Mouse (Mus musculus) CH12.LX (cell line): Measurements from ENCODE around the gene Cd207. TPM values are rescaled to one million over a fixed set of nuclear protein-coding genes. Genes with fewer than 3 reads are reported as not detected.

Experiments used
- DNase-seq: peaks from one replicate; pipeline ENCODE4 v3.0.0-alpha.2; 2013; ENCODE audit errors: extremely low read depth
- H3K27ac ChIP-seq: 2 replicates; pipeline ENCODE4 v1.5.1; 2012; ENCODE audit warnings: low read depth, mild to moderate bottlenecking, control low read depth, moderate library complexity; ENCODE audit not compliant: insufficient read depth
- H3K27me3 ChIP-seq: replicated peaks from 2 replicates; pipeline ENCODE3; 2012; ENCODE audit warnings: inconsistent platforms
- H3K36me3 ChIP-seq, 2 experiments: replicated peaks in 1 of 2; 2 replicates each; pipeline versions ENCODE3 to v1.6.1; 2012; ENCODE audit warnings: inconsistent platforms in 1 of 2, low read length in 1 of 2, mild to moderate bottlenecking in 1 of 2, mixed read lengths in 1 of 2, moderate library complexity in 1 of 2; ENCODE audit not compliant: control insufficient read depth in 1 of 2, insufficient read depth in 1 of 2
- H3K4me1 ChIP-seq, 2 experiments: 2 replicates each; pipeline ENCODE4 v1.6.1; 2012; ENCODE audit warnings: inconsistent platforms in 1 of 2, moderate library complexity in 1 of 2; ENCODE audit not compliant: insufficient read depth in 2 of 2, control insufficient read depth in 1 of 2
- H3K4me2 ChIP-seq: 2 replicates; pipeline ENCODE4 v1.6.1; 2012; ENCODE audit warnings: low read depth, mild to moderate bottlenecking, control low read depth; ENCODE audit not compliant: poor library complexity, insufficient read depth, severe bottlenecking
- H3K4me3 ChIP-seq, 3 experiments: fragments of 150-350 bp in 1 of 3; sonication (generic) in 1 of 3; replicated peaks in 1 of 3; 2 replicates each; pipeline versions ENCODE3 to v1.5.1; 2011 to 2012; ENCODE audit warnings: low read depth in 2 of 3, low read length in 2 of 3, mild to moderate bottlenecking in 2 of 3, moderate library complexity in 2 of 3, control low read depth in 1 of 3, improper control_type of control experiment in 1 of 3, inconsistent platforms in 1 of 3, mixed read lengths in 1 of 3; ENCODE audit not compliant: poor library complexity in 1 of 3
- H3K79me2 ChIP-seq: replicated peaks from 2 replicates; pipeline ENCODE4 v1.6.1; 2012; ENCODE audit warnings: mild to moderate bottlenecking, moderate library complexity; ENCODE audit not compliant: control insufficient read depth, poor library complexity, insufficient read depth, severe bottlenecking; ENCODE audit errors: extremely low read depth
- H3K9ac ChIP-seq: 2 replicates; pipeline ENCODE4 v1.6.1; 2012; ENCODE audit warnings: low read depth, mild to moderate bottlenecking, control low read depth, moderate library complexity; ENCODE audit not compliant: insufficient read depth
- H3K9me3 ChIP-seq: replicated peaks from 2 replicates; pipeline ENCODE3; 2012; ENCODE audit warnings: low read length, inconsistent platforms, mixed read lengths
- BHLHE40 ChIP-seq: IDR thresholded peaks from 2 replicates; pipeline ENCODE4 v1.6.1; 2011; ENCODE audit warnings: mild to moderate bottlenecking, low read depth, low read length, improper control_type of control experiment
- CHD1 ChIP-seq: IDR thresholded peaks from 2 replicates; pipeline ENCODE4 v1.6.1; 2012; ENCODE audit warnings: low read depth, low read length, improper control_type of control experiment, inconsistent platforms
- CHD2 ChIP-seq: IDR thresholded peaks from 2 replicates; pipeline ENCODE4 v1.6.1; 2011; ENCODE audit warnings: low read length, improper control_type of control experiment
- CTCF ChIP-seq, 2 experiments: IDR thresholded peaks in 1 of 2; conservative IDR thresholded peaks in 1 of 2; 2 replicates each; pipeline ENCODE4 v1.5.1; 2011 to 2012; ENCODE audit warnings: low read depth in 2 of 2, low read length in 2 of 2, improper control_type of control experiment in 1 of 2, inconsistent platforms in 1 of 2, mild to moderate bottlenecking in 1 of 2, moderate library complexity in 1 of 2
- E2F4 ChIP-seq: IDR thresholded peaks from 2 replicates; pipeline ENCODE4 v1.6.1; 2011; ENCODE audit warnings: low read depth, low read length, improper control_type of control experiment; ENCODE audit not compliant: insufficient replicate concordance
- ELF1 ChIP-seq: IDR thresholded peaks from 2 replicates; pipeline ENCODE4 v1.6.1; 2014; ENCODE audit warnings: low read depth, mild to moderate bottlenecking, inconsistent platforms, low read length, improper control_type of control experiment
- EP300 ChIP-seq: IDR thresholded peaks from 2 replicates; pipeline ENCODE4 v1.6.1; 2011; ENCODE audit warnings: low read length, improper control_type of control experiment
- ETS1 ChIP-seq: conservative IDR thresholded peaks from 2 replicates; pipeline ENCODE4 v1.6.1; 2012; ENCODE audit warnings: low read depth, mild to moderate bottlenecking, inconsistent platforms, low read length, improper control_type of control experiment, moderate library complexity
- GABPA ChIP-seq: IDR thresholded peaks from 2 replicates; pipeline ENCODE4 v1.6.1; 2012; ENCODE audit warnings: low read depth, low read length, improper control_type of control experiment, inconsistent platforms; ENCODE audit not compliant: insufficient replicate concordance
- HCFC1 ChIP-seq: IDR thresholded peaks from 2 replicates; pipeline ENCODE4 v1.6.1; 2012; ENCODE audit warnings: low read depth, mild to moderate bottlenecking, inconsistent platforms, low read length, improper control_type of control experiment
- IRF4 ChIP-seq: IDR thresholded peaks from 2 replicates; pipeline ENCODE4 v1.6.1; 2014; ENCODE audit warnings: low read depth, mild to moderate bottlenecking, inconsistent platforms, low read length, improper control_type of control experiment
- KAT2A ChIP-seq: IDR thresholded peaks from 2 replicates; pipeline ENCODE4 v1.6.1; 2012; ENCODE audit warnings: low read length, improper control_type of control experiment, inconsistent platforms; ENCODE audit not compliant: insufficient replicate concordance
- MAFK ChIP-seq: IDR thresholded peaks from 2 replicates; pipeline ENCODE4 v1.6.1; 2011; ENCODE audit warnings: low read length, improper control_type of control experiment; ENCODE audit not compliant: insufficient replicate concordance
- MXI1 ChIP-seq: IDR thresholded peaks from 2 replicates; pipeline ENCODE4 v1.6.1; 2011; ENCODE audit warnings: mild to moderate bottlenecking, low read depth, low read length, improper control_type of control experiment
- MYC ChIP-seq: IDR thresholded peaks from 2 replicates; pipeline ENCODE4 v1.6.1; 2011; ENCODE audit warnings: low read depth, mild to moderate bottlenecking, improper control_type of control experiment, low read length
- NRF1 ChIP-seq: IDR thresholded peaks from 2 replicates; pipeline ENCODE4 v1.6.1; 2014; ENCODE audit warnings: low read depth, mild to moderate bottlenecking, inconsistent platforms, low read length, improper control_type of control experiment, moderate library complexity
- RAD21 ChIP-seq: IDR thresholded peaks from 2 replicates; pipeline ENCODE4 v1.6.1; 2011; ENCODE audit warnings: low read depth, mild to moderate bottlenecking, low read length, improper control_type of control experiment, moderate library complexity
- RCOR1 ChIP-seq: conservative IDR thresholded peaks from 2 replicates; pipeline ENCODE4 v1.6.1; 2012; ENCODE audit warnings: low read depth, mild to moderate bottlenecking, inconsistent platforms, low read length, improper control_type of control experiment
- SMC3 ChIP-seq: IDR thresholded peaks from 2 replicates; pipeline ENCODE4 v1.6.1; 2011; ENCODE audit warnings: low read depth, low read length, improper control_type of control experiment
- UBTF ChIP-seq: IDR thresholded peaks from 2 replicates; pipeline ENCODE4 v1.6.1; 2012; ENCODE audit warnings: low read depth, mild to moderate bottlenecking, inconsistent platforms, low read length, improper control_type of control experiment, moderate library complexity
- USF2 ChIP-seq: conservative IDR thresholded peaks from 2 replicates; pipeline ENCODE4 v1.6.1; 2011; ENCODE audit warnings: low read depth, low read length, improper control_type of control experiment
- ZC3H11A ChIP-seq: IDR thresholded peaks from 2 replicates; pipeline ENCODE4 v1.6.1; 2012; ENCODE audit warnings: low read depth, mild to moderate bottlenecking, inconsistent platforms, low read length, improper control_type of control experiment
- ZKSCAN1 ChIP-seq: IDR thresholded peaks from 2 replicates; pipeline ENCODE4 v1.6.1; 2012; ENCODE audit warnings: low read depth, inconsistent platforms, low read length, improper control_type of control experiment, borderline replicate concordance
- ZMIZ1 ChIP-seq: IDR thresholded peaks from 2 replicates; pipeline ENCODE4 v1.6.1; 2012; ENCODE audit warnings: low read depth, mild to moderate bottlenecking, inconsistent platforms, low read length, improper control_type of control experiment
- dilution Hi-C: fragments of 300-500 bp; cut with MboI; formaldehyde crosslinking; loops from 2 replicates; pipeline ENCODE4 v1.14.3; 2020; ENCODE audit warnings: low sequenced_read_pairs; ENCODE audit not compliant: extremely low pct_unique_long_range_greater_than_20kb, extremely low pct_ligation_motif_present
- in situ Hi-C: fragments of 300-500 bp; cut with MboI; formaldehyde crosslinking; loops from 3 replicates; pipeline ENCODE4 v1.14.3; 2019; ENCODE audit warnings: low sequenced_read_pairs, low pct_ligation_motif_present, low pct_unique_long_range_greater_than_20kb, mixed read lengths
- polyA plus RNA-seq: library from polyadenylated mRNA; unstranded; fragments of >175 nt; gene quantifications from 2 replicates; pipeline ENCODE4 v1.2.1, GENCODE M21; 2012; ENCODE audit warnings: low read depth; ENCODE audit not compliant: insufficient read length
- total RNA-seq, 2 experiments: library from RNA; depleted of rRNA; stranded (reverse); fragments of 300-350 nt in 1 of 2; fragments of >200 nt in 1 of 2; gene quantifications; 2 replicates each; pipeline ENCODE4 v1.2.3; 2012 to 2014

The Cd207 gene
- total and polyA plus RNA-seq, 3 experiments, result not detected

GRCm38 (mm10) chr6:83692962-83693361, 15.3 kb upstream of the Cd207 start:
- H3K9me3 ChIP-seq, result no peaks in the 10 kb centered on the region
- peaks cover 85% of the 10 kb centered on the region for H3K27me3 ChIP-seq
- H3K27ac ChIP-seq, result no peak overlapping the region
- H3K9ac ChIP-seq, result no peak overlapping the region
- in situ Hi-C loops (no loop called here), dilution Hi-C loops (no loop called here)
- H3K4me2 ChIP-seq, result no peak overlapping the region
- peaks cover 14 to 24% of the 10 kb centered on the region in 2 experiments for H3K4me1 ChIP-seq
- H3K4me3 ChIP-seq, result no peak overlapping the region
- DNase-seq, result no peak
- no peak for TF ChIP-seq ELF1
- no peaks in the 10 kb centered on the region for H3K36me3 ChIP-seq
- no peaks in the 10 kb centered on the region for H3K79me2 ChIP-seq

- Histone ChIP-seq H3K27me3 (peaks cover 84% of the 10 kb centered on the region), H3K27ac (no peak overlapping the region), H3K9ac (no peak overlapping the region), H3K36me3 (no peaks in the 10 kb centered on the region), H3K4me1 (peaks cover 14 to 24% of the 10 kb centered on the region in 2 experiments), H3K79me2 (no peaks in the 10 kb centered on the region), H3K4me2 (no peak overlapping the region), H3K4me3 (no peak overlapping the region), H3K9me3 (no peaks in the 10 kb centered on the region)
- DNase-seq, result no peak
- in situ Hi-C loops, result no loop called here
- TF ChIP-seq CHD1 (no peak), MXI1 (no peak), ZC3H11A (no peak), ZMIZ1 (no peak), E2F4 (no peak), NRF1 (no peak), KAT2A (no peak), UBTF (no peak), HCFC1 (no peak), ETS1 (no peak)
- dilution Hi-C loops, result no loop called here
Measured at GRCm38 (mm10) chr6:83690936-83691335, 13.3 kb upstream of the Cd207 start.

GRCm38 (mm10) chr6:83690277-83690676, 12.6 kb upstream of the Cd207 start:
- H3K36me3 ChIP-seq, result no peaks in the 10 kb centered on the region
- H3K9ac ChIP-seq, result no peak overlapping the region
- no peak overlapping the region for H3K4me3 ChIP-seq
- DNase-seq, result peak; percentile 61
- peaks cover 14 to 24% of the 10 kb centered on the region in 2 experiments for H3K4me1 ChIP-seq
- TF ChIP-seq MAFK (no peak), BHLHE40 (no peak), ETS1 (no peak), RAD21 (peak; percentile 77), IRF4 (no peak), EP300 (no peak), KAT2A (no peak), CHD2 (no peak), GABPA (no peak), CTCF (conservative IDR thresholded peaks at IDR 0.05 in 1 of 2, IDR thresholded peaks at IDR 0.05 in 1 of 2; ENCODE audit: low read depth in 2 of 2, low read length in 2 of 2) (peak; percentile 77 to 82), RCOR1 (no peak), USF2 (no peak), MYC (0 out of 2 replicates have a peak, but pooled peaks have one; percentile 21), ZKSCAN1 (no peak), SMC3 (peak; percentile 46), MXI1 (no peak)
- no peaks in the 10 kb centered on the region for H3K9me3 ChIP-seq
- peak overlapping the region; percentile 6; the same call in 1 of the 2 replicates for H3K4me2 ChIP-seq
- no peaks in the 10 kb centered on the region for H3K79me2 ChIP-seq
- in situ Hi-C loops (no loop called here), dilution Hi-C loops (no loop called here)
- no peak overlapping the region for H3K27ac ChIP-seq
- H3K27me3 ChIP-seq, result peaks cover 84% of the 10 kb centered on the region
